In the genomic region with DNA sequence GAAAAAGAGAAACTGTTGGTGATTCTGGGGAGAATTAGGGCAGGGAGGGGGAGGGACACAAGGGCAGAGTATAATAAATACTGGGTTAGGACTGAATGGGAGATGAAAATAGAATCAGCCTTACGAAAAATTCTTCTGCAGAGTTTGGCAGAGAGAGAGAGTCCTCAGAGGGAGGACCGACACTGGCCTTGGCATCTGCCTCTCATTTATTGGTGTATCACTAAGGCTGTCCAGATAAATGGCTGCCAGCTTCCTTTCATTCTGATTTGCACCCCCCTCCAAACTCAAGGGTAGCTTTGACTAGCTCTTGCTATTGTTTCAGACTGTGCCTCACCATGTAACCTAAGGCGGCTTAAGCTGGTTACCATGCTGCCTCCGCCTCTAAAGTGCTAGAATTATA, we compare ENCODE assay signal across 22 mouse cellular contexts. TPM values are rescaled to one million over a fixed set of nuclear protein-coding genes. Genes with fewer than 3 reads are reported as not detected.
DNase-seq lines count a peak whose midpoint lies in the region; ATAC-seq lines count a peak whose summit lies in the region.
"Had no signal": no experiment of that assay in that cellular context is flagged by ENCODE, and none has a peak within 500 bp of the region (broad histone marks: within the 10 kb centered on the region; RNA-seq: fewer than 3 reads in every experiment).

No protein-coding gene starts in this region.

- H3K36me3 ChIP-seq in heart, embryonic 12.5 days: no peaks in the 10 kb centered on the region
- H3K36me3 ChIP-seq in kidney, embryonic 16.5 days (ENCODE audit: insufficient read depth, low read length): no peaks in the 10 kb centered on the region
- H3K36me3 ChIP-seq: embryonic facial prominence, embryonic 13.5 days; forebrain, embryonic 12.5 days; heart, embryonic 15.5 days; liver, embryonic 13.5 days; midbrain, embryonic 15.5 days had no signal

- H3K9ac ChIP-seq in heart, embryonic 12.5 days: no peak overlapping the region
- no peak overlapping the region for H3K9ac ChIP-seq in kidney, embryonic 16.5 days (replicated peaks; ENCODE audit: low read length)
- H3K9ac ChIP-seq: embryonic facial prominence, embryonic 13.5 days; forebrain, embryonic 12.5 days; heart, embryonic 15.5 days; midbrain, embryonic 15.5 days had no signal

- WGBS in heart, embryonic 12.5 days: 69% methylated on average over 4 of the region's 4 CpGs
- WGBS in kidney, embryonic 16.5 days: 91% methylated on average over 4 of the region's 4 CpGs

- peak; percentile 91 for DNase-seq in heart, adult 11 months
- DNase-seq in kidney, postnatal 25 days: no peak
- DNase-seq in adrenal gland, postnatal 10 days: peak; percentile 29
- DNase-seq in adrenal gland, postnatal 14 days: peak; percentile 43
- no peak for DNase-seq in layer of hippocampus, adult 18-20 months (ENCODE audit: low spot score in 2 of 2)
- DNase-seq: cerebellum, postnatal 25 days; gastrocnemius, postnatal 36 days; kidney, postnatal 10 days; layer of hippocampus, postnatal 36 days; liver, embryonic 13.5 days; lung, embryonic 14.5 days; thymus, postnatal 25 days had no signal

- H3K27ac ChIP-seq in heart, embryonic 12.5 days (ENCODE audit: poor library complexity, severe bottlenecking): no peak overlapping the region
- 0 out of 2 replicates have a peak overlapping the region, but pooled peaks have one; percentile 87 for H3K27ac ChIP-seq in kidney, embryonic 16.5 days (ENCODE audit: low read length)
- H3K27ac ChIP-seq: embryonic facial prominence, embryonic 13.5 days; forebrain, embryonic 12.5 days; heart, embryonic 15.5 days; hindbrain, postnatal 0 days; liver, embryonic 13.5 days; midbrain, embryonic 15.5 days had no signal

- no peak overlapping the region for H3K4me3 ChIP-seq in heart, embryonic 12.5 days
- H3K4me3 ChIP-seq in kidney, embryonic 16.5 days (ENCODE audit: low read length): no peak overlapping the region
- H3K4me3 ChIP-seq: erythroblast, embryonic 14.5 days; forebrain, embryonic 12.5 days; heart, embryonic 15.5 days; liver, embryonic 13.5 days; midbrain, embryonic 15.5 days had no signal

- no peak for ATAC-seq in heart, embryonic 12.5 days (ENCODE audit: insufficient number of reproducible peaks, low FRiP score)
- no peak for ATAC-seq in kidney, embryonic 16.5 days (ENCODE audit: low FRiP score, low TSS enrichment)
- no peak for ATAC-seq in monocyte, adult 5-6 weeks (replicated peaks; ENCODE audit: insufficient number of reproducible peaks, low FRiP score, low TSS enrichment, poor library complexity, severe bottlenecking)
- ATAC-seq: hindbrain, postnatal 0 days; intestine, postnatal 0 days; midbrain, embryonic 15.5 days had no signal

- H3K9me3 ChIP-seq in heart, embryonic 12.5 days (replicated peaks): no peaks in the 10 kb centered on the region
- H3K9me3 ChIP-seq in kidney, embryonic 16.5 days (ENCODE audit: low read length): no peaks in the 10 kb centered on the region
- H3K9me3 ChIP-seq: embryonic facial prominence, embryonic 13.5 days; forebrain, embryonic 12.5 days; heart, embryonic 15.5 days; liver, embryonic 13.5 days; midbrain, embryonic 15.5 days had no signal

- no peaks in the 10 kb centered on the region; the same call in 1 of the 2 replicates for H3K27me3 ChIP-seq in heart, embryonic 12.5 days (replicated peaks)
- no peaks in the 10 kb centered on the region for H3K27me3 ChIP-seq in kidney, embryonic 16.5 days (ENCODE audit: insufficient read depth, low read length)
- H3K27me3 ChIP-seq: embryonic facial prominence, embryonic 13.5 days; heart, embryonic 15.5 days; liver, embryonic 13.5 days; midbrain, embryonic 15.5 days had no signal

- no peaks in the 10 kb centered on the region for H3K4me1 ChIP-seq in heart, embryonic 12.5 days (replicated peaks)
- H3K4me1 ChIP-seq in kidney, embryonic 16.5 days (ENCODE audit: insufficient read depth, low read length): peaks cover 7% of the 10 kb centered on the region; the same call in 1 of the 2 replicates
- H3K4me1 ChIP-seq: embryonic facial prominence, embryonic 13.5 days had no signal

- H3K4me2 ChIP-seq in heart, embryonic 12.5 days: no peak overlapping the region
- no peak overlapping the region for H3K4me2 ChIP-seq in kidney, embryonic 16.5 days (replicated peaks; ENCODE audit: low read depth, low read length)
- H3K4me2 ChIP-seq: embryonic facial prominence, embryonic 13.5 days; forebrain, embryonic 12.5 days; heart, embryonic 15.5 days; lung, embryonic 14.5 days; midbrain, embryonic 15.5 days had no signal

RNA-seq across cellular contexts. Expression of a gene that starts 1.4 kb away (rescaled TPM):
- polyA plus RNA-seq in heart, embryonic 12.5 days (2016; fragmentation: Nextera tagmentation; extraction: Ambion mirVana): 15.7 and 17.2 TPM in 2 replicates
- 12.9 and 15.2 TPM in 2 replicates for polyA plus RNA-seq in kidney, embryonic 16.5 days (2015; fragmentation: Nextera tagmentation; extraction: Ambion mirVana)
- total RNA-seq in adrenal gland, postnatal 10 days (2021): 10 to 100 TPM; 11.8 to 19.2 TPM
- 13.6 and 17.5 TPM in 2 replicates for total RNA-seq in adrenal gland, postnatal 14 days (2021)
- total RNA-seq in layer of hippocampus, adult 18-20 months (2021): 10 to 100 TPM; 10.1 to 10.8 TPM
- 23.9 to 50.2 TPM (median 25.4 TPM) in 3 replicates for total RNA-seq in monocyte, adult 5-6 weeks (2017)

RNA-seq across cellular contexts. Expression of a gene that starts 10.9 kb away (rescaled TPM):
- polyA plus RNA-seq in heart, embryonic 12.5 days (2016; fragmentation: Nextera tagmentation; extraction: Ambion mirVana): 1.1 and 2.3 TPM in 2 replicates
- polyA plus RNA-seq in kidney, embryonic 16.5 days (2015; fragmentation: Nextera tagmentation; extraction: Ambion mirVana): 22.0 and 23.4 TPM in 2 replicates
- total RNA-seq in adrenal gland, postnatal 10 days (2021): 1 to 10 TPM; 4.2 to 5.2 TPM
- total RNA-seq in adrenal gland, postnatal 14 days (2021): 4.1 and 6.1 TPM in 2 replicates
- 10 to 100 TPM; 12.9 to 14.4 TPM for total RNA-seq in layer of hippocampus, adult 18-20 months (2021)
- total RNA-seq in monocyte, adult 5-6 weeks (2017): 5.4 to 6.1 TPM in 2 of 3 replicates, not detected in the other
- total RNA-seq: gastrocnemius, postnatal 36 days had no signal
- polyA plus RNA-seq: erythroblast, embryonic 14.5 days had no signal

Comparison
In these comparisons a context has a peak if more than half of its experiments do, and no peak if none do; other contexts are left out.
1. DNase-seq: peak in heart, adult 11 months (single experiment), adrenal gland, postnatal 10 days (single experiment) and adrenal gland, postnatal 14 days (single experiment); none in kidney, postnatal 25 days (0 of 2) and layer of hippocampus, adult 18-20 months (0 of 2).